Mouse (Mus musculus) inflammation-experienced regulatory T-cells, adult 16 weeks (primary cell): ENCODE data around the gene Pih1d3. TPM values are rescaled to one million over a fixed set of nuclear protein-coding genes. Genes with fewer than 3 reads are reported as not detected.

Experiments
- polyA plus RNA-seq: library from polyadenylated mRNA; unstranded; fragments of 100-300 nt; shearing (Covaris generic); gene quantifications from one replicate; pipeline ENCODE4 v1.2.1, GENCODE M21; 2017

The Pih1d3 gene
- polyA plus RNA-seq, result not detected

DNA sequence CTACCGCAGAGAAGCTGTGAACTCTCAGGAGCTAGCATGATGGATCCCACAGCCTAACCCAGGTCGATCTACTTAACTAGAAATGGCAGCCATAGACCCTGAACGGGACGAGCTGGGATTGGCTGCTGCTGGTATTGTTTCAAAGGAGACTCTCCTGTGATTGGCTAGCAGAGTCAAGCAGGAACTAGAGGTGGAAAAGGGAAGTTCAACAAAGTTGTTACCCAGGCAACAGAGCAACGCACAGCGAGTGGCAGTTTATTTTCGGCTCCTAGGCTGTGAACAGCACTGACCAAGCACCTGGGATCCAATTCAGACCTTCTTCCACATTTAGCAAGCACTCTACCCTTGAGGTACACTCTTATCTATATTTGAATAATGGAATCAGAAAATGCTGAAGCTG is at the start of gene Pih1d3, which contains the start of gene 4931428L18Rik:
Gene Pih1d3 (plus strand): TSS at position 275 of the 400 bp plus-strand sequence.
Gene 4931428L18Rik (minus strand): TSS at position 121 of the 400 bp plus-strand sequence.

GRCm38 (mm10) chr1:31176101-31176500 is 46.5 kb upstream of the Pih1d3 start, which contains the start of gene Lgsn:
Gene Lgsn (plus strand): TSS chr1:31176401.

Other genes starting within 250 kb of the Pih1d3 start
- not detected for gene AC153137.1, start 244.9 kb upstream of the Pih1d3 start, polyA plus RNA-seq
- gene Lgsn, start 46.4 kb upstream of the Pih1d3 start, polyA plus RNA-seq, result not detected
- not detected for gene 4931428L18Rik, start 154 bp upstream of the Pih1d3 start, polyA plus RNA-seq